Mouse (Mus musculus): ENCODE data around the gene Lrrc4.
A peak's percentile ranks its signal among the peaks of the same experiment; 100 is the strongest.

Lrrc4 gene

DNA sequence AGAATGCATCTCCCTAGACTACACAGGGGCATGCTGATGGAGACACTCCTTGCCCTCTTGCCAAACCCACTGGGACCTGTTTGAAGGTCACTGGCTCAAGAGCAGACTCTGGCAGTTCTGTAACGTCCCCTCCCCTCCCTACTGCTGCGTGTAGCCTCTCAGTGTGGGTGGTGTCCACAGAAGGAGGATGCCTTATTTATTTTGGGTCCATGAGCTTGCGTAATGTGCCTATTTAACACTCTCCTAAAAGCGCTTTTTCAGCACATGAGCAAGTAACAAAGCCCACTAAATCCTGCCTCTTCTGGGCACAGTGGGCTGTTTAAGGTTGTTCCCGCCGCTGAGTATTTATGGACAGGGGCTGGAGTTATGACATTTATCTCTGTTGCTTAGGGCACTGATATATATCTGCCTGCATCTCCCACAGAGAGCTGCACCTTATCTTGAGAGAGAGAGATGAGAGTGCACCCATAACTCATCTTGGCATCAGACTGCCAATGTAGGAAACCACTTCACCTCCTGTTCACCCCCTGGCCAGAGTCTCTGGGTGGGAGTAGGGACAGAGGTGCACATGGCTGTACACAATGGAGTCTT lies 63.6 kb downstream of the Lrrc4 start:
- peak in 1 of 2 experiments; percentile 72 for DNase-seq (ENCODE audit: low spot score in 2 of 2)

DNA sequence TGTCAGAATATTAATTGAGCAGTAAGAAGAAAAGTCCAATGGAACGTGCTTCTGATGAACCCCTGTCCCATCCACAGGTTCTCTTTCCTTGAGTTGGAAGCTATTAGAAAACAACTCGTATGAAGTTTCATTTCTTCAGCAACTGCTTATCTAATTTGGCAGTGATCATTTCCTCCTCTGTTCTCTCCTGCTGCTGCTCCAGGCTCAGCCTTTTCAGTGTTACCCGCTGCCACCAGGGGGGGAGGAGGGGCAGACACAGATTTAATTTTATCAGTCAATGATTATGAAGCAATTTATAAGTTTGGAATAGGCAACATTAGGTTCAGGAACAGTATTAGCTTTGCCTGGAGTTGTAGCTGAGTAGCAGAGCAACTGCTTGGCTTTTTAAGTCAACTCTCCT lies 64.9 kb downstream of the Lrrc4 start:
- no peak for DNase-seq (ENCODE audit: low spot score in 2 of 2)

DNA sequence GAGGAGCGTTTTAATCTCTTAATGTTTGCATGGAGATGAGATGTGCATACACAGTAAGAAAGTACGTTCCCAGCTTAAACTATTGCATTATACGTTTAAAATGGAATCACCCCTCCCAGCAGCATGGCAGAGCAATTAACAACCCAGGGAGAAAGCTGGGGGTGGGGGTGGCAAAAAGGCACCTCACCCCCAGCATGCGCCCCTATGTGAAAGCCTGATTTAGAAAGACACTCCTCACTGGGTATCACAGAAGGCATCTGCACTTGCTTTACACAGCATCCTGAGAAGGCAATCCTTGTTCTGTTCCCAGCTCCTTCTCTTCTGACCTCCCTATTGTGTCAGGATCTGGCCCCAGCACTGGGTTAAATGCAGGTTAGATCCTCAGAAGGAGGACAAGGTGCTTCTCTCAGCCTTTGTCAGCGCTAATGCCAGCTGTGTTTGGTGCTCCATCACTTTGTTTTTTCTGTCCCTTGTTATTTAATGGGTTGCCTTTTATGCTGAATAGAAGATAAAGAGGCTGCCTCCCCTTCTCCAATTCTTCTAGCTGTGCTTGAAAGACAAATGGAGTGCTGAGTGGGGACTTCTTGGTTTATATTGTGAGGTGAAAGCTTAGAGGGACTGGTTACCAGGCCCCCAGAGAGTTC lies 69.3 kb downstream of the Lrrc4 start:
- no peak for DNase-seq (ENCODE audit: low spot score in 2 of 2)

DNA sequence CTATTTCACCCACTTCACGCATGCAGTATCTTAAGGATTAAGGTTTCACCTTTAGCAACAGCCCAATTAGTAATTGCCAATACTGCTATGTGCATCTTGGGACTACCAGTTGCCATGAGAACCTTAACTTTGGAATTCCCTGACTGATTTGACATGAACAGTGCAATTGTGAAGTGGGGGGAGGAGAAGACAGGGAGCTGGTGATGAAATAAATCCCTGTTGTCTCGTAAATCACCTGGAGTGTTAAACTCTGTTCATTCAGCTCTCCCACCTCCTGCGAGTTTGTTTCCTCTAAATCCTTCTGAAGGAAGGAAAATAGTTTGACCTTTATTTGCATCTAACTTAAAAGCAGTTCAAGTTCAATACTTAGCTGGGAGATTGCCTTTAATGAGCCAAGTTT lies 69.8 kb downstream of the Lrrc4 start:
- DNase-seq (ENCODE audit: low spot score in 2 of 2), result no peak

DNA sequence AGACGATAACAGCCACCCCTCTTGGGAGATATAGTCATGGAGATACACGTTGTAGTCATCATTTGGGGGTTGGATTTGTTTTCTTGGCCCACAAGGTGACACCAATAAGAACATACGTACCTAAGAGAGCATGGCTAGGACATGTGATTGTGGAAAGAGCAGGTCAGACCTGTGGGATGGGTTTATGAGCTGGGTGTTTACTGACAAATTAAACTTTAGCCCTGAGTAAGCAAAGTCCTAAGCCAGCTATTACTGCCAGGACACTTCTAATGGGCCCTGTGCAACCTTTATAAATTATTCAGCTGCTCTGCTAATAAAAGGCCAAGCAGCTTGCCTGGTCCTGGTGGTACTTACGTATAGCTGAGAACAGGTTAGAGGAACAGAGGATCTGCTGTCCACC lies 73.3 kb downstream of the Lrrc4 start:
- no peak for DNase-seq (ENCODE audit: low spot score in 2 of 2)

DNA sequence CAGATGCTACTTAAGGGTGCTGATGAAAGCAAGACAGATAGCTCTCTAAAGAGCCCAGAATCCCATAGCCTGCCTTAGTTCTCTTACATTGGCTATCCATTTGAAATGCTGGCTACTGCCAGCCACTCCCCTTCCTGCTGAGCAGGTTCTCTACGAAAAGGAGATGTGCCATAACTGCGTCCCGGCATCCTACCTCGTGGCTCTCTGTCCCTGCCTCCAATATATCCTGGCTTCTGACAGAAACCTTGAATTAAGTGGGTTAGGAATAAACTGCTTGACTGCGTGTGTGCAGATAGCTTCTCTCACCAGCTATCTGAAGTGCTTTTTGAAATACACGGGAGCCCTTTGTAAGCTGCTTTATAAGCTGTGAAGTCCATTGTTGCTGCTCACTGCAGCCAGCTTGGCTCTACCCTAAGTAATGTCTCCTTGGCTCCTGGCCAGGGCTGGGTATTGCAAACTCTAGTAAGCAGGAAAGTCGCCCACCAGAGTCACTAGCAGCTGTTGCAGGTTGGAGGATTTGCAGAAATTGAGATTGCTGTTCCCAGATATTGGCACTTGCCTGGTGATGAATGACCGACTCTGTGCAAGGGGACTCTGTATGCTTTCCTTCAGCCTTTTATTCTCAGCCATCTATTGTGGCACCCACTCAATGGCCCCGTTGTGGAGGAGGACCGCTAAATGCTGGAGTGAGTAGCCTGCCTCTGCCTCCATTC lies 75.1 kb downstream of the Lrrc4 start:
- peak; percentile 55 to 59 for DNase-seq (ENCODE audit: low spot score in 2 of 2)

DNA sequence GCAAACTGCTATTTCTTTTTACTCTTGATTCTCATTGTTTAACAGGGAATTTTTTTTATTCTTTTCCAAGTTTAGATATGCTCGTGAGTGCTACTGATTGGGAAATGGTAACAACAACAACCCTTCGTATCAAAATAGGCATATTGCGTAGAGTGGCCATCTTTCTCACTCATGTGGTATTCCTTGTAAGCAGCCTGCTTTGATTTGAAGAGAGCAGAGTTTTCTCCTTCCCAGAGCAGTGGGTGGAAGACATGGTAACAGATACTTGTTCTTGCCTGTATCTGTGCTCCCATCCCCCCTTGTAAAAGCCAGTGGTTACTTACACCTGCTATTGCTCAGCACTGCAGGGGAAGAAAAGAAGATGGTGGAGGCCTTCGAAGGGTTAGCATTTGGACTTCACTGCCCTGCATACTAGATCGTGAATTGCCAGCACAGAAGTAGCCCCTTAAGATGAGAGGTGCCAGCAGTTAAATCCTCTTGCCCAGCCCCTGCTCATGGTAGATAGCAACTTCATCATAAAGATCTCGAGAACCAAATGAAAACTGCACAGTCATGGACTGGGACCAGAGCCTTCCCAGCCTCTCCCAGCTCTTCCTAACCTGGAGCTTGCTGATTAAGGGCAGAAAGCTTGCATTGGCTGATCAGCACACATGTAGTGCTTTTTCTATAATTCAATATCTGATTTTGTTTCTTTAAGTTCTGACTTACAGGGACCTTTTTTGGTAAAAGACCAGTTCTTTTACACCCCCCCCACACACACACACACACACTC lies 77.2 kb downstream of the Lrrc4 start:
- no peak for DNase-seq (ENCODE audit: low spot score in 2 of 2)

DNA sequence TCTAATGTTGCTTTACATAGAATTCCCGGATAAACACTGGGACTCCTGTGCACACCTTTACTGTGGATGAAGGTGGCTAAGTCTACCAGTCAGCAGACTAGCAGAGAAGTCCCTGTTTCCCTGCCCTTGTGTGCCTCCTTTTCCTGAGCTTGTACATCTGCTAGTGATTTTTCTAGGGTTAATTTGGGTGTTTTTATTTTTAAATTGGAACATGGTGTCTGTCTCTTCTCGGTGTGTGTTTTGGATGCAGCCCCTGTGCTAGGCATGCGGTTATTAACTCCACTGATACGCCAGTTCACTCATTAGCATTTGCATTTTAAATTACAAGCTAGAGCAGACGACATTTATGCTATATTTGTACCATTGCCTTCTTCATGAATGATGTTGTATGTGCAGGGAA lies 77.9 kb downstream of the Lrrc4 start:
- DNase-seq (ENCODE audit: low spot score in 2 of 2), result peak in 1 of 2 experiments; percentile 41

DNA sequence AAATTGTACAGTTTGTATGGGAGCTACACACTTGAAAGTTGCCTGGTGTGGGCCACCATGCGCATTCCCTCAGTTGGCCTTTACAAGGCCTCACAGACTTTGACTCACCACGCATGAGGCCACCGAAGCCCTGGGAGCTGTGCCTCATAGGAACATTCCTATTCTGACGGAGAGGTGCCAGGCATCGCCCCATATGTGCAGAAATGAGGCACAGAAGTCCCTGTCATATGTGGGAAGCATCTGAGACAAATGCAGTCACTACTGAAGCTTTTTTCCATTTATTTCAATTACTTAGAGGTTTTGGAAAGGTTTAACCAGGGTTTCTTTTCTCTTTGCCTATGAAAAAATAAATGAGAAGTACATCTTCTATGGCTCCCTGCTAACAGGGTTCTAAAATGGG lies 78.3 kb downstream of the Lrrc4 start:
- peak; percentile 20 to 57 for DNase-seq (ENCODE audit: low spot score in 2 of 2)

DNA sequence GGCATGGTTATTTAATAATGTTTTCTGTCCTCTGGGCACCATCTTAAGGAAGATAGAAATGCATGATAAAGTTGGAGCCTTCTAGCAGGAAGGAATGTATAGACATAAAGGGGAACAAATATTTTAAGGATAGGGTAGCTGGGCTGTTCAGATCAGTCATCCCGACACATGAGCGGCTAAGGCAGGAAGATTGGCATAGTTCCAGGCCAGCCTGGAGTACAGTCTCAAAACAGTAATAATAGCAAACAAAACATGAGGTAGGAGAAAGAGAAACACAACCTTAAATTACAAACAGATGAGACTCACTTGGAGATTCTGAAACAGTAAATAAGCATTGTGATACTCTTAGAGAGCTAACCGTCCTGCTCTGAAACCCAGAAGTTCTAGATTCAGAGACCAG lies 80.4 kb downstream of the Lrrc4 start:
- no peak for DNase-seq (ENCODE audit: low spot score in 2 of 2)

DNA sequence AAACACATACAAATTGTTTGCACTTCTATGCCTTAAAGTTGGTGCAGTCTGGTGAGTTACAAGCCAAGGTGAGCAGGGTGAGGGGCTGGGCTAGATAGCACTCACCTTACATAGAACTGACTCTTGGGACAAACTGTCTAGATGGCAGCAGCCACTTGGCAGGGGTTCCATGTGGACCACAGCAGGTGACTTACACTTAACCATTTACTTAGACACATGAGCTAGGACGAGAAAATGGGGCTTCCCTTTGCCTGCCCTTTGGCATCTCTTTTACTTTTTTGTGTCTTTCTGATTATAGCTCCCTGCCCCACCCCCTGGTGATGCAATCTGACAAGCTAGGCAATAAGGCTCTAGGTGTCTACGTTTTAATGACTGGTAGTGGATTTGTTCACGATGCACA lies 82.3 kb downstream of the Lrrc4 start:
- DNase-seq (ENCODE audit: low spot score in 2 of 2), result no peak

DNA sequence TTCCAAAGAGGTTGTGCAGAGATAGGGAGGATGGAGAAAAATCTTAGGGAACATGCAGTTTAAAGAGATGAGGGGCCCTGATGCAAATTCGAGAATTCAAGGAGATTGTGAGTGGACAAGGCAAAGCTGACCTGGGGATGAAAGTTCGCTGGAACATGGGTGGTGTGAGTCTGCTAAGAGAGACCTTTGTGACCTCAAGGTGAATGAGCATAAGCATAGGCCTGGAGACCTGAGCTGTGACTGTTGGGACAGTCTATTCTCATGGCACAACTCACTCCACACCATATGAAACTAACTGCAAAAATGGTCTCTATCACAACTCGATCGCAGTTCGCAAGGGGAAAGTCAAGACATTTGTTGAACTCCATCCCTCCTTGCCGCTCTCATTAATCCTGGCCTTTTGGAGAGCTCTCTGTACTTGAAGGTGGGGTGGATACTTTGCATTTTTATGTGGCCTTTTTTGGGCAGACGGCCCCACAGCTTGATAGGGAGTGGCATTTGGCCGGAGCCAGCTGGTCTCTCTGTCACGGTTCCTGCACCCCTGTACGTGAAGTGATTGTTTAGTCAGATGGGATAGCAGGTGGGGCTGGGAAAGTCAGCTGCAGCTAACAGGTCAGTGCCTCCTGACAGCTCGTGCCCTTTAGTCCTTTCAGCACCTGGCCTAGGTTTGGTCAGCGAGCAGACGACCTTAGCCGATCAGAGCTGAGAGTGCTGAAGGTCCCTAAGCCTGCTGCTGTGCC lies 83.4 kb downstream of the Lrrc4 start:
- no peak for DNase-seq (ENCODE audit: low spot score in 2 of 2)

DNA sequence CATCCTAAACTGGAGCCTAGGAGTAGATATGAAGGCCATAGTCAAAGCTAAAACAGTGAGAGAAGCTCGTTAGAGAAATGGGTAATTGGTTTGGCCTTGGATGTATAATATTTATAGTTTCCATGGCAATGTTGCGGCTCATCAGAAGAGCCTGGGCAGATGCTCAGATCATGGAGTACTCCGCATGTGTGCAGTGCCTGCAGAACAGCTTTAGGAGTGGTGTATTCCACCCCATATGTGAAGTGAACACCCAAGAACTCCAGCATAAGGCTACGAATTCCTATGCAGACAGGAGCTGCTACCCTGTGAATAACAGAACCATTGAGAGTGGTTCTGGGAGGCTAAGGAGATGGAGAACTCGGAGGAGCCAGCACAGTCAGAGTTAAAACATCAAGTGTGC lies 84.5 kb downstream of the Lrrc4 start:
- no peak for DNase-seq (ENCODE audit: low spot score in 2 of 2)

DNA sequence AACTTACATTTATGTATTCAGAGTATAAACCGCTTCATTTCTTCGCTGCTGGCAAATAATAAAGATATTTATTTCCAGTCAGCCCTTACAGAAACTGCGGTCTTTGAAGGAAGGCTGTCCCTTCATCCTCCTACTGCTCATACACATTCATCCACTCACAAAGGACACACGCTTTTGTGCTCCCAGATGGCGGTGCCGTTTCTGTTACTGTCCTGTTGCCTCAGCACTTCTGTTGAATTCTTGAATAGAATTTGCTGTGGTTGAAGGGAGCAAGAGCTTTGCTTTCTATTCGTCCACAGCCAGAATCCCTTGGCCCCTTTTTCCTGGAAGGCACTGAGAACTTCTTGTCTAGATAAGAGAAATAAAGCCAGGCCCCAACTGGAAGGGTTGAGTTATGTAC lies 85.7 kb downstream of the Lrrc4 start:
- DNase-seq (ENCODE audit: low spot score in 2 of 2), result no peak

DNA sequence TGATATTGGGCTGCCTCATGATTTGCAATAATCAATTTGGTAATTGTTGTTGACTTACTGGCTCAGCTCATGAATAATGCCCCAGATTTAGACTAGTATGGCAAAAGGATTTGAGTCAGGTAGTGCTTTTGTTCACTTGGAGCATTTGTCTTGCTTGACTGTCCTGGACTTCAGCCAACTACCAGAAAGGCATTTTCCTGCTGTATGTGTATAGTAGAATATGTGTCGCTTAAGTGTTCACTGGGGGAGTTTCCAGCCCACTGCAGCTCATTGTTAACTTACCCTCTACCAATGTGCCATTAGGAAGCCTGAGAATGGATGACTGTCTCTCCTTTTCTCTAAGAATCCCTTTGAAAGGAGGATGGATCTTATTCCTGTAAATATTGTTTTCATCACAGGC lies 88.0 kb downstream of the Lrrc4 start:
- no peak for DNase-seq (ENCODE audit: low spot score in 2 of 2)

DNA sequence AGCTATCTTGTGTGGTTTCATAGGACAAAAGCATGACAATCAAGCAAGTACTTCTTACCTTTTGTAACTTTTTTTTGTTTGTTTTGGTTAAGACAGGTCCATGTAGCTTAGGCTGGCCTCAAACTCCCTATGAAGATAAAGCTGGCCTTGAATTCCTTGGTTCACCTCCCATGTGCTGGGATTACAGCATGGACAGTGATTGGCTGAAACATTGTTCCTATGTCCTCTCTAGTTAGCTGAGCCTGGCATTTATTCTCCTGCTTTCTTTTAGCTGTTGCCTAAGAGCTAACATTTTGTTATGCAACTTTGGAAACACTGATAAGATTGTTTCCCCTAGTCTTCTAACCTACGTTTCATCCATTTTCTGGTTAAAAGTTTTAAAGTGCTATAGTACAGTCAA lies 93.9 kb downstream of the Lrrc4 start:
- no peak for DNase-seq (ENCODE audit: low spot score in 2 of 2)

DNA sequence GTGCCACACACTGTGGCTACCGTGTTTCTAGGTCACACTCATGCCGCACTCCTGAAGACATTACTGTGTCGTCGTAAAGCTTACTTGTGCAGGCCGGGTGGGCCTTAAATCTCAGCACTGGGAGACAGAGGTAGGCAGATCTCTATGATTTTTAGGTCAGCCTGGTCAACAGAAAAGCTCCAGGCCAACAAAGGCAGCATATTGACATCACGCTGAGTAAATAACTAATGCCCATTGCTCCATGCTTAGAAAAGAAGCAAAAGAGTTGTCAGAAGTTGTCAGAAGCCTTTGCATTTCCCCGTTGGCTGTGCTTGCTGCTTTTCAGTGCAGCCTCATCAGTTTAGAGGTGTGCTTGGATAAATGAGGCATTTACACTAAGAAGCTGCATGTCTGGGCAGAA lies 94.9 kb downstream of the Lrrc4 start:
- DNase-seq (ENCODE audit: low spot score in 2 of 2), result no peak

DNA sequence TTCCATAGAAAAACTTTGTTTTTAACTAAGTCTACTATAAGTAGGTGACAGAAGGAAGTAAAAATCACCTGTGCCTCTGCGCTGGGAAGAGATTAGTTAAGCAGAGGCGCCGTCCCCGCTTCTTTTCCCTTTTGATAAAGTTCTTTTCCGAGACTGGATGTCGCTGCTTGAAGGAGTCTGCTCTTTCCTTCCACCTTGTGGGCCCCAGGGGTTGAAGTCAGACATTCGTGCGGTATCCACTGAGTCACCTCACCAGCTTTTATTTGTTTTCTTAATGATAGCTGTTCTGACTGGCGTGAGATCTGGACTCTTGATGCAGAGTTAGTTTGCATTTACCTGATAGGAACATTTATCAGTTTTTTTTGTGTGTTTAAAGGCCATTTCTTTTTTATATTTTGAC lies 96.4 kb downstream of the Lrrc4 start:
- no peak for DNase-seq (ENCODE audit: low spot score in 2 of 2)

DNA sequence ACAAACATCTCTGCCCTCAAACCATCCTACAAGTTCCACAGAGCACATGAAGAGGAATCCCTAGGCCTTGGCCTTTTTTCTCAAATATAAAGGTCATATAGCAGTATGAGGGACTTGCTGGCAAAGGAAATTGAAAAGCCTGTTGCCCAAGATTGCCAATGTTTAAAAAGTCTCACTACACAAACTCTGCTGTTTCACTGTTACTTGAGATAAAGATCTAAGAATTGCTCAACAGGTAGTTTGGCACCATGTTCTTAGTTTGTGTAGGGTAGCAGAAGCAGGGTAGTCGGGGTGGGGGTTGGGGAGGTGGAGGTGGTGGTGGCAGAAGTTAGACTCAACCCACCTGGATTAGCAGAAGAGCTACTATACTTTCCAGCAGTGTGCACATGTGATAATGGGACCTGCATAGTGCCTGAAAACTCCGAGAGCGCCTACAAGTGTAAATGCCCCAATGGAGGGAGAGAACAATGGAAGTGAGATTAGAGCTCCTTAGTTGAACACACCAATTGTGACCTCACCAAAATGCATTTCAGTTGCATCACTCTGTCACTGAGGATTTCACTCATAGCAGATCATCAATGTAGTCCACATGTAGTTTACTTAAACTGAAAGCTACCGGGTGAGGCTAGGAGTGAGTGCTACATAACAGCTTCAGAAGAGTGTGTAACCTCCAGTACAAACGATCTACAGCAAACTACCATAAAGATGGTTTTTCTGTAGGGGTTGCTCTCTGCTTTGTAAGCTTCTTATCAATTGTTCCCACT lies 97.5 kb downstream of the Lrrc4 start:
- no peak for DNase-seq (ENCODE audit: low spot score in 2 of 2)

DNA sequence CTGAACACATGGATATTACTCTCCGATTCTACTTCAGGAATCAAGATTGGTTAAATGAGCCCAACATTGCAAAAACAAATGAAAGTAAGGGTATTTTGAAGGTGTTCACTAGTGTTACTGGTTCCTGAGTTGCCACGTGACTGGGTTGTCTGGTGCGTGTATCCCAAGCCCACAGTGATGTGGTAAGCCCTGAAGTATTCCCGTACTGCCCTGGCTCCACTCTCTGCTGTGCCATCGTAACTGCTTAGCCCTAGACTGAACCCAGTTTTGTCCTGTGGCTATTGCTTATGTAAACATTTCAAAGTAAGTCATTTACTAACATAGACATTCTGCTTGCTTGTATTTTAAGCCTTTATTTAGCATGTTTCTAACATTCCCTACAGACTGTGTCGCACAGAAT lies 100.3 kb downstream of the Lrrc4 start:
- no peak for DNase-seq (ENCODE audit: low spot score in 2 of 2)

DNA sequence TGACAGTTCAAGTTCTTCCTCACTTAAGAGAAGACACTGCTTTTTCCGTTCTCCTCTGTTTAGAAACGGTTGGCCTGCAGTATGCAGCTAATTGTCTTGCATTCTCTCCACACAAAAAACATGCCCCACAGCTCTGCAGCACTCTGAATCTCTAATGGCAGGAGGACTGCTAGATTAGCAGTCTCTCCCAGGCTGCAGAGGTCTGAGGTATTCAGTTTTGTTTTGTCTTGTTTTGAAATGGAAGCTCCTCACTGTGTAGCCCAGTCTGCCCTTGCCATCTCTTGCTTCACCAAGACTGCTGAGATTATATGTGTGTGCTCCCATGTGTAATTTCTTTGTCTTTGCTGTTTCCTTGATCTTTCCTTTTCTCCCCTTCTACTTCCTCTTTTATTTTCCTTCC lies 101.9 kb downstream of the Lrrc4 start:
- DNase-seq (ENCODE audit: low spot score in 2 of 2), result no peak

All from right cerebral cortex, postnatal 36 days (tissue).